Mouse (Mus musculus) G1E (cell line): ENCODE results near the gene Ppm1l.

Experiments
- CTCF ChIP-seq: IDR thresholded peaks from 2 replicates; pipeline ENCODE4 v1.5.1; 2012; ENCODE audit warnings: low read depth, low read length, inconsistent platforms, mixed read lengths
- GATA1 ChIP-seq: IDR thresholded peaks from 2 replicates; pipeline ENCODE4 v1.6.1; 2012; ENCODE audit warnings: borderline replicate concordance, low read length, inconsistent platforms, mixed read lengths
- TAL1 ChIP-seq: conservative IDR thresholded peaks from 2 replicates; pipeline ENCODE4 v1.6.1; 2012; ENCODE audit warnings: low read depth, low read length, inconsistent platforms, mixed read lengths

DNA sequence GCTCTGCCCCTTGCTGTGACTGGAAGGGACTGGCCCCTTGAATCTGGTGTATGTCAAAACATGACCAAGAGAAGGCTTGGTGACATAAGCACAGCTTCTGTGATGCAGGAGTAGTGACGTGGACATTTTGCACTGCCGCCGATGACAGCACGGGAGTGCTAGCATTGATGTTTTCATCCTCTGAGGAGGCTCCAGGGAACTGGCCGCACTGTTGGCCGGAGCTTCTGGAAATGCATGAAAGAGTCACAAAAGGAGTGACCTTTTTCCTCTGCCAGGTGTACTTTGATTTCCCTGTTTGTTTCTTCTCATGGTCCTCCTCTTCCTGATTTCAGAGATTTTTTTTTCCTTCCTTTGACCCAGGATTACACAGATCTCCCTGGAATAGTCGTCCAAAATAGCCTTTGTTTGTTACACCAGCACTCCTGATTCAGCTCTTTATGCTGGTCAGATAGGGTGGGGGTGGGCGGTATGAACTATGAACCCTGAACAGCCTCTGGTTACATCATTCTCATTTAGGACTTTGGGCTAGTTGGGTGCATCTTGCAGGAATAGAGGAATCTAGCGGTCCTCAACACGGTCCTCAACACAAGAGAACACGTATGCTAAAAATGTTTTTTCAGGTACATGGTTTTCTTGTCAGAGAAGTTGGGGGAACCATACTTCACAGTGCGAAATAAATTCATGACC is 239.6 kb downstream of the Ppm1l start:
- TF ChIP-seq CTCF: no peak
- no peak for TF ChIP-seq TAL1
- TF ChIP-seq GATA1: no peak
